Mouse (Mus musculus) heart, adult 2 months (tissue): ENCODE measurements around the gene Lpgat1.

Source experiments
- CTCF ChIP-seq: fragments of 200-600 bp; IDR thresholded peaks from 2 replicates; pipeline ENCODE4 v1.8.1; 2022; ENCODE audit warnings: antibody characterized with exemption, mild to moderate bottlenecking, moderate library complexity
- POLR2A ChIP-seq: fragments of 200-500 bp; IDR thresholded peaks from 2 replicates; pipeline ENCODE4 v1.6.1; 2011; ENCODE audit warnings: mild to moderate bottlenecking, low read depth, low read length, control low read depth; ENCODE audit not compliant: insufficient read depth

DNA sequence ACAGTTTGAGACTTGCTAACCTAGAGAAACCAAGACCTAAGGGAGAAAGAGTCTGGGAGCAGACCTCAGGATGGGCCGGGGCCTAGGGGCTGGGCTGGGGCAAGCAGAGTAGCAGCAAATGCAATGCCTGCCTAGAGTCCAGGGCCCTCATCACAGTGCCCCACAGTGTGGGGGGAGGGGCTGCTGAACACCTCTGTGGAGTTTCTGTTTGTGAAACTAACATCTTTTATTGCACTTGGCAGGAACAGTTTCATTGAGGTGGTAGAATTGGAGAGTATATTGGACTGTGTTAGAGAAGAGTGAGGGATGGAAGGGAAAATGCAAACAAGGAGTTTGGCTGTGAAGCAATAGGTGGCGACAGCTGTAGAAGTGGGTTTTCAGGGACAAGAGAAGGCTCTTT is 21.1 kb downstream of the Lpgat1 start:
- TF ChIP-seq CTCF (no peak), POLR2A (no peak)
